Mouse (Mus musculus) megakaryocyte, adult 5-6 weeks (primary cell): ENCODE data around the gene Prr15. TPM values are rescaled to one million over a fixed set of nuclear protein-coding genes. Genes with fewer than 3 reads are reported as not detected.

Source experiments
- ATAC-seq: 2 replicates; pipeline ENCODE4 v1.8.0; 2016; ENCODE audit warnings: mild to moderate bottlenecking, inconsistent platforms; ENCODE audit not compliant: poor library complexity, severe bottlenecking
- total RNA-seq, 2 experiments: library from RNA; stranded (forward) in 1 of 2; stranded (reverse) in 1 of 2; fragments of 153-499, 151-499 nt in 1 of 2; fragments of 221-1000, 200-1000 nt in 1 of 2; gene quantifications; 2 replicates each; pipeline versions ENCODE4 v1.2.3 to v1.2.4; 2015 to 2017

Prr15 gene
- 0.27 TPM in 1 of 2 replicates, not detected in the other for total RNA-seq (2015)
- not detected in 2 replicates for total RNA-seq (2017)

DNA sequence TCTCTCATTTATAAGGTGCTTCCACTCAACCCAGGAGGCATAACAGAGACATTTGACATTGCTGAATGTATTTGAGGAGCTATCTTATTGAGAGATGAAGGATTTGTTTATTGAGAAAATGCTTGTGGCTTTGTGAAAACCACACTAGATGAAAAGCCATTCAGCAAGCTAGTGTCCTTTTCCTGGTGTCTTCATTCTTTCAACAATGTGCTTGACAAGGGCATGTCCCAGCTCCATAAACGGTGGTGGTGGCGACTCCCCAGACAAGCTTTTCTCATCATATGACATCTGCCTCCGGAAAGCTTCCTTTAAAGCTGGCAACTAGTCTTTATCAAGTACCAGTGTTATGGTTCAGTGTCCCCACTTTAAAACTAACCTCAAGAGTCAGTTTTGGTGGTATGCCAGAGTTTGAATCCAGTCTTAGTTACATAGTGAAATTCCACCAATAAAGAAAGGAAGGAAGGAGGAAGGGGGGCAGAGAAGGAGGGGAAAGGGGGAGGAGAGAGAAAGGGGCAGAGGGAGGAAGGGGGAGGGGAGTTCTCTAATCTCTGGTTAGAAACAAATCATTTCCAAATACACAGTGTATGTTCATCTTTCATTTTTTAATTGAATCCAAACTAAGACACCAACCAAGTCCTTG lies at the start of gene Prr15:
TSS of gene Prr15 (plus strand) at position 590 of the 640 bp plus-strand sequence.
- ATAC-seq, result no peak

DNA sequence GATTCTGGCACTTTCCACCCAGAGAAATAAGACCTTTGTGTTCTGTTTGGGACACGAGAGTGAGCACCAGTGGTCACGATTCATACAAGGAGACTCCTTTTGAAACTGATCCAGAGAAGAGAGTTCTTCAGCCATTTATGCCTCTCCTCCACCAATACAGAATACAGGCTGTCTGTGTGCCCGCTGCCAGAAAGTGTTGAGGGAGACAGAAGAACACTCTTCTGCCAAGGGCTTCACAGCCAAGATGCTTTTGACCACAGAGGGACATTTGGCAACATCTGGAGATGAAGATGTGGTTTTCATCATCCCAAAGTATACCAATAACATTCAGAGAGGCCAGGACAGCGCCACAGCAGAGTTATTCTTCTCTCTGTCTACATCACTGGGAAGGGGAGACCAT lies 48.4 kb upstream of the Prr15 start:
- ATAC-seq, result no peak

- ATAC-seq, result no peak
These were observed 47.8 kb upstream of the Prr15 start for GRCm38 (mm10) chr6:54277828-54278227.

- no peak for ATAC-seq
These were observed 47.0 kb upstream of the Prr15 start for GRCm38 (mm10) chr6:54278613-54279012.

DNA sequence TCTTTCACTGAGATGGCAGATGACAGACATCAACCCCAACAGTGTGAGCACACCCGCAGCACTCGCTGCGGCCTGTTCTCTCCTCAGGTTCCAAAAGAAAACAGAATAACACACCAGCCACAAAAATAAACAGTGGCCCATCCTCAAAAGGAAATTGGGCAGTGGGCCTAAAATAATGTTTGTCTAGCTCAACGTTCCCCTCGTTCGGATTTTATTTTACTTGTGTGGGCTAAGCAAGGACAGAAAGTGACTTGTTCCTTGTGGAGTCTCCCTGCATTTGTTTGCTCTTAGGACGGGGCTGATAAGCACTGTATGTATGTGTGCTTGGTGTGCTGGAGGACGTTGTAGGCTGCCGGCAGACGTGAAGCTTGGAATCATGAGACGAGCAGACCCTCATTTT lies 46.2 kb upstream of the Prr15 start:
- no peak for ATAC-seq

GRCm38 (mm10) chr6:54280248-54280647 lies 45.4 kb upstream of the Prr15 start:
- no peak for ATAC-seq

GRCm38 (mm10) chr6:54283299-54283698 lies 42.3 kb upstream of the Prr15 start:
- ATAC-seq, result no peak

DNA sequence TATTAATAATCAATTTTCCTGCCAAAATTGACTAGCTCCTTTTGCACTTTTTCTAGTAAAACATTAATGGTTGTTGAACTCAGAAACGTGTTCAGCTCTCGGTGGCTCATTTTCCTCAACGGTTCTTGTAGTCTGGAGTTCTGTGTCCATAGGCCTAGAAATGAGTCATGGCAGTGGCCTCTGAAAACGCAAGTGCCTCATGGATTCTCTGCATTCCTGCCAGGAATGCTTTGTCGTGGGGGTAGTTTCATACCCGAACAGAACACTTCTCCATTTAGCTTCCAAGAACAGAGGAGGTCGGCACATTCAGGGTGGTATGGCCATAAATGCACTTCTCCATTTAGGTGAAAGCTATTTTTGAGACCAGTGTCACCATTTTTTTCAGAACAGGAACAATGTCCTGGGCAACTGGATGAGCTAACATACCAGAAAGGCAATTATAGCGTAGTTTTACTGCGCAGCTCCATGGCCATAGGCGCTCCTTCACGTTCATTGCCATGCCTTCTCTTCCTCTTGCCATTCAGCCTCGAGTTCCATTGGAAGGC lies 41.4 kb upstream of the Prr15 start:
- ATAC-seq, result peak; percentile 74

DNA sequence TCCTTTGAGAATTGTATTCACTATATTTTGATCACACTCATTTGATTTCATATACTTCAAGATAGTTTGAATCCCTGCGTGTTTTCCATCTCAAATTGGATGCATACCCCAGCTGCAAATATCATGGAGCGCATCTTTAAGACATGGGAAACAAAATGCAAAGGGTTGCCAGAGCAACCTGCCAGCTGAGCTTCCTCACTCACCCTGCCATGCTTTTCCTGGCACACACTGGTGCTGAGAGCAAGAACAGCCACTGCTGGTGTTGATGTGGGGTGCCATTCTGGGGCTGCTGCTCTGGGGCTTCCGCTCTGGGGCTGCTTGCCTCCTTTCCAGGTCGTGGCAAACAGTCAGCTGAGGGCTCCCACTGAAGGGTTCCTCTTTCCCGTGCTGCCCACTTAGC lies 38.8 kb upstream of the Prr15 start:
- no peak for ATAC-seq

- ATAC-seq, result no peak
These were observed 35.7 kb upstream of the Prr15 start for GRCm38 (mm10) chr6:54289774-54290500.

- ATAC-seq, result no peak
These were observed 28.4 kb upstream of the Prr15 start for GRCm38 (mm10) chr6:54297231-54297630.

DNA sequence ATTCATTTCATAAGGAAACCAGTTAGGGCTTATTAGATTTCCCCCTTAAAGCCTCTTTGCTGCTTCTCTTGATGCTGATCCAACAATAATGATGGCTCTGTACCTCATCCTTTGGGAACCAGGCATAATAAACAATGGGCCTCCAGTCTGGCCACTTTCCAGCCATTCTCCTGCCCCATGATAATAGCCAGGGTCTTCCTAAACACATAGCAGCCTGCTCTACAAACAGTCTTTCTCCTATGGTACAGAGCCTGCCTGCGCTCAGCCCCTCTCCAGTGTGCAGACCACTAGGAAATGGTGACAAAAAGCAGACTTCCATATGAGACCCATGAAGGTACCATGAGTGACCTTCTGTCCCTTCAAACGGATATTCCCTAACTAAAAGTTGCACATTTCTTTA lies 26.2 kb upstream of the Prr15 start:
- no peak for ATAC-seq

DNA sequence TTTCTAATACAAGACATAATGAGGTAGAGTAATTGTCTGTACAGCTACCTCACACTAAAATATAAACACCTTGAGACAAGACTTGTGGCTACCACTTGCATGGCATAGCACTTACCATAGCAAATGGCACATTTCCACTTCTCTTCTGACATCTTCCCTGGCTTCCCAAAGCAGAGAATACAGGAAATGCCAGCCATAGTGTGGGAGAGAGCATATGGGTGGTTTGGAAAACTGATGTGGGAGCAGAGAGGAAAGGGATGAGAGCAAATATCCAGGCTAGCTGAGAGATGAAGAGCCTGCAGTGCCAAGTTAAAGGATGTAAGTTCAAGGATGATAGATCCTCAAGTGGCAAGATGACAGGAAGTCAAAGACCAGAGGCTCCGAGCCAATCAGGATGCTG lies 19.9 kb upstream of the Prr15 start:
- ATAC-seq, result no peak

GRCm38 (mm10) chr6:54313071-54313470 lies 12.6 kb upstream of the Prr15 start:
- ATAC-seq, result no peak

GRCm38 (mm10) chr6:54318618-54319017 lies 7.0 kb upstream of the Prr15 start:
- ATAC-seq, result no peak

DNA sequence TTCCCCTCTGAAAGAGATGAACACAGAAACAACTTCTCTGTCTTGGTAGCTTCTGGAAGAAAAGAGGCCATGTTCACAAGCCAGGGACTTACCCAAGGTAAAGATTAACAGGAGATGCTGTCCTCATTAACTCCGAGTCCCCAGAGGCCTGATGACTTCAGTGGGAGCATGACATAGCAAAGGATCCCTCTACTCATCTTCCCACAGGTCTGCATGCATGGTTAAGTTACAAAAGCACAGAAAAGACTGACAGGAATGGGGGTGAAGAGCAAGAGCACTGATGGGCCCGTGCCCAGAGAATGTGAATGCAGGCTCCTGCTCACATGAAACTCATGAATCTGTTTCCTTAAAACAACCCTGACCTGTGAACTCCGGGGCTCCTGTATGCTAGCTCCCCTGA lies 6.4 kb upstream of the Prr15 start:
- ATAC-seq, result no peak

DNA sequence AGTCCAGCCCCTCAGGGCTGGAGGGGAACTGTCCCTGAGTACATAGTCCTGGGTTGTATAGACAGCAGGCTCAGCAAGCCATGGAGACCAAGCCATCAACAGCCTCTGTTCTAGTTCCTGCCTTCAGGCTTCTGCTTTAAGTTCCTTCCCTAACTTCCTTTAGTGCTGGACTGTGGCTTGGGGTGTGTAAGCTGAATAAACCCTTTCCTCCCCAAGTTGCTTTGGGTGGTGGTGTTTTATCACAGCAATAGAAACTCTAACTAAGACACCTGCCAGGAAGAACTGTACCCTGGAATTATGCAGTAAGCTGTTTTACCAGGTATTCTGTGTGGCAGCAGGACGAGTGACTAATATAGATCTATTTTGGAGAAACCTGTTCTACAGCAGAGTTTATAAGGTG lies 5.4 kb upstream of the Prr15 start:
- ATAC-seq, result no peak

DNA sequence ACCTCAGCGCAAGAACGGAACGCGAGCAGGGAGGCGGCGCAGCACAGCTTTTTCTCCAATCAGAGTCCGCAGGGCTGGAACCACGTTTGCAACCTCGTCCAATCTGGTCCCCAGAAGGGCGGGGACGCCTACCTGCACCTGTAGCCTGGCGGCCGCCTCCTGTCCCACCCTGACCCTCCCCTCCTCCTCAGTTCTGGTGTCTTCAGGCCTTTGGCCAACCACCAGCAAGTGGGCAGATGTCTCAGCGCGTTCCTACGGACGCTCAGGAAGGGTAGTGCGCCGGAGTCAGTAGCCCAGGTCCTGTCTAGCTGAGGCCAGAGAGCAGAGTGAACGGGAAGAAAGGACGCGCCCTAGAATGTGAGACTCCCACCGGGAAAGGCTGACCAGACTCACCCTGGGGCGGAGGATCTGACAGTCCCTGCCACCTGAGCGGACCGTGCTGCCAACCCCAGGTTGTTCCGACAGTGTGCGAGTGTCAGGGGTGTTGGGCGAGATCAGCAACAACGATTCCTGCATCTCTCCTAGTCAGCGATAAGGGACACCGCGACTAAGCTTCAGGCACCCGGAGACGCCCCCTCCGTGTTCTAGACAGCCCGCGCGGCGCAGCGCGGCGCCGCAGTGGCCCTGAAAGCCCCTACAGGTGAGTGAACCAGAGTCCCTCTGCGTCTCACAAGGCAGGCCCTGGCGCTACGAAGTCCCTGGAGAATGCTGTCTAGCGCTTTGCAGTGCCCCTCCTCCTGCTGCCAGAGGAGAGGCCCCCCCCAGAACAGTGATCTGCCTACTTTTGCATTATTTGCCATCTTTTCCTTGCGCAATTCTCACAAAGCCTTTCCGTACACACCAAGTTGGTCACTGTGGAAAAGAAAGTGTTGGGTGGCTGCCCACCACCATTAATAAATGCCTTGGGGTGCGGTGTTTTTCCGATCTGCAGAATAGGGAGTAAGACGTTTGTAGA lies 1.3 kb downstream of the Prr15 start:
- 0 out of 2 replicates have a peak, but pooled peaks have one; percentile 10 for ATAC-seq

DNA sequence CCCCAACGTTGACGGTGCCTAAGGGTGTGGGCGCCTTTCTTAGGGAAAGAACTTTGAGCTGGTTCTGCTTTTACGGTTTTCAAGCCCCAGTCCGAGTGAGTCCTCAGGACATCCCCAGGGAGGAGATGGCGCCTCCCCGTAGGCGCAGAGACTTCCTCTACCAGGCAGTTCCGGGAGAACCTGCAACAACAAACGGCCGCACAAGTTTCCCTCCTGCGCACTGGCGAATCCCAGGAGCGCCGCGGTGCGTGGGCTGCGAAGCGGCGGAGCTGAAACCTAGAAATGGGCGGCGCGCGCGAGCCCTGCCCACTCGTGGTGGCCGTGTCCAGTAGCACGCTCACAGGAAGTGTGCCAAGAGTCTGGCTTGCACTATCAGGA lies 2.0 kb downstream of the Prr15 start:
- peak; percentile 64 for ATAC-seq

DNA sequence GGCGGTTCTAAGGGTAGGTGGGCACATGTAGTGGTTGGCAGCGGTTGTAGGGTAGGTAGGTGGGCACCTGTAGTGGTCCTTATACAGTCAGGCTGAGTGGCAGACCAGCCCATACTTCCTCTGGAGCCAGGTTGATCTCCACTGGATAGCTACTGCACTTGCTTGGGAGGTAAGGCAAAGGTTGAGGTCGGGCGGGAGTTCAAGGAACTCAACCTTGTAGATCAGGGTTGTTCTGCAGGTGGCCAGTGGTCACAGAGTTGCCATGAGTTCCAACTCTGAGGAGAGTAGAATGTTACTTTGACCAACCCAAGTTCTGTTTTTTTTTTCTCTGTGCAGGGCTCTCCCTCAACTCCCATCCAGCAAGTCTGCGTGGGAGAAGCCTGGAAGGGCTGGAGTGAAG lies 3.1 kb downstream of the Prr15 start:
- ATAC-seq, result no peak

GRCm38 (mm10) chr6:54329598-54329997 lies 4.0 kb downstream of the Prr15 start:
- no peak for ATAC-seq
